Mouse (Mus musculus): Measurements from ENCODE around the gene Lpin3.

DNA sequence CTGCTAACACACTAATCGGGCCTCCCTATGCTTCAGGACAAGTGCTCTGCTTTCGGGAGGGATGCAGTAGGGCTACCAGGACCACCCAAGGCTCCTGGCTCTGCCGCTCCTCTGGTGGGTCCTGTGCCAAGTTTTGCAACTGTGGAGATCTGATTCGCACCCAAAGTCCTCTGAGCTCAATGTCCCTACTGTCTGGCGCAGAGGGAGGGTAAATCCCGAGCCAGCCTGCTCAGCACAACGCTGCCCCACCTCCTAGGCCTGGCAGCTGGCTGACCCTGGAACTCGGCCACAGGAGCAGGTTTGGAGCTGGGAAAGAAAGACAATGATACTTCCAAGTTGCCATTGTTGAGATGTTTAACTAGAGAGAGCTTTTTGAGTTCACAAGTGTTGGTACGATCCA lies 44.7 kb downstream of the Lpin3 start:
- TF ChIP-seq CTCF (IDR thresholded peaks at IDR 0.05) (no peak), EP300 (IDR thresholded peaks at IDR 0.05; ENCODE audit: insufficient read depth, low read depth, low read length) (no peak), POLR2A (IDR thresholded peaks at IDR 0.05; ENCODE audit: insufficient read depth, low read depth, low read length) (no peak)

Data from heart, adult 2 months (tissue).